In the genomic region with DNA sequence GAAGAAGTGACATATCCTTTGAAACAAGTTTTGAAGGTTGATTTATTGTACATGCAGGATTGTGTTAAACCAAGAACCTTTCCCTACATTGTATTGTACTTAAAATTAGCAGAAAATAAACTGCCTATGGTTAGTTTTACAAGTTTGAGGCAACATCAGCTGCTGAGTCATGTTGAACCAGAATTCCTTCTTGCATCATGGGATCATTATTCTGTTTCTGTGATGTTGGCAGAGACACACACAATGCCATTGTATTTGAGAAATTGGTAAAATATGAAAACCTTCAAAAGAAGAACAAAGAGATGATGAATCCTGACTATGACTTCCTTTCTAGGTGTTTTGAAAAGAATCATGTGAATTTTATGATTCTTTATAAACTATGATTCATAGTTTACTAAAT, we compare ENCODE assay signal across 25 mouse cellular contexts.
"Had no signal": no experiment of that assay in that cellular context is flagged by ENCODE, and none has a peak within 500 bp of the region (broad histone marks: within the 10 kb centered on the region; RNA-seq: fewer than 3 reads in every experiment).

No protein-coding gene starts in this region.

- H3K36me3 ChIP-seq: heart, embryonic 13.5 days; heart, embryonic 15.5 days; hindbrain, embryonic 13.5 days; hindbrain, embryonic 15.5 days; kidney, embryonic 15.5 days; limb, embryonic 13.5 days; limb, embryonic 15.5 days; liver, embryonic 12.5 days had no signal

- DNase-seq: gastrocnemius, postnatal 14 days; gastrocnemius, postnatal 36 days; heart, adult 2 months; heart, postnatal 14 days; heart, postnatal 36 days; kidney, adult 11 months; kidney, adult 2 months; kidney, adult 9 months; kidney, postnatal 14 days; kidney, postnatal 36 days; layer of hippocampus, adult 9-11 months; layer of hippocampus, postnatal 36 days; left cerebral cortex, postnatal 4 days had no signal

- H3K4me2 ChIP-seq: heart, embryonic 11.5 days; heart, embryonic 13.5 days; heart, embryonic 15.5 days; hindbrain, embryonic 13.5 days; hindbrain, embryonic 15.5 days; kidney, embryonic 15.5 days; limb, embryonic 13.5 days; limb, embryonic 15.5 days; liver, embryonic 12.5 days had no signal

- H3K4me1 ChIP-seq: heart, embryonic 13.5 days; heart, embryonic 15.5 days; hindbrain, embryonic 13.5 days; hindbrain, embryonic 15.5 days; kidney, embryonic 15.5 days; limb, embryonic 13.5 days; limb, embryonic 15.5 days; liver, embryonic 12.5 days had no signal

- ATAC-seq: hindbrain, postnatal 0 days; intestine, embryonic 16.5 days; liver, embryonic 12.5 days had no signal

- H3K4me3 ChIP-seq: heart, adult 2 months; heart, embryonic 13.5 days; heart, embryonic 15.5 days; hindbrain, embryonic 13.5 days; hindbrain, embryonic 15.5 days; kidney, embryonic 15.5 days; limb, embryonic 13.5 days; limb, embryonic 15.5 days; liver, embryonic 12.5 days had no signal

- H3K27ac ChIP-seq: heart, adult 2 months; heart, embryonic 13.5 days; heart, embryonic 15.5 days; hindbrain, embryonic 13.5 days; hindbrain, embryonic 15.5 days; hindbrain, postnatal 0 days; kidney, embryonic 15.5 days; kidney, postnatal 0 days; limb, embryonic 13.5 days; limb, embryonic 15.5 days; liver, embryonic 12.5 days had no signal

- H3K27me3 ChIP-seq: heart, embryonic 13.5 days; heart, embryonic 15.5 days; hindbrain, embryonic 13.5 days; hindbrain, embryonic 15.5 days; kidney, embryonic 15.5 days; limb, embryonic 13.5 days; limb, embryonic 15.5 days; liver, embryonic 12.5 days had no signal
